Mouse (Mus musculus): ENCODE data around the gene Twf2. TPM values are rescaled to one million over a fixed set of nuclear protein-coding genes. Genes with fewer than 3 reads are reported as not detected.

Twf2 gene
- polyA plus RNA-seq, 1 experiment from 2014 or later = 44.2 TPM

DNA sequence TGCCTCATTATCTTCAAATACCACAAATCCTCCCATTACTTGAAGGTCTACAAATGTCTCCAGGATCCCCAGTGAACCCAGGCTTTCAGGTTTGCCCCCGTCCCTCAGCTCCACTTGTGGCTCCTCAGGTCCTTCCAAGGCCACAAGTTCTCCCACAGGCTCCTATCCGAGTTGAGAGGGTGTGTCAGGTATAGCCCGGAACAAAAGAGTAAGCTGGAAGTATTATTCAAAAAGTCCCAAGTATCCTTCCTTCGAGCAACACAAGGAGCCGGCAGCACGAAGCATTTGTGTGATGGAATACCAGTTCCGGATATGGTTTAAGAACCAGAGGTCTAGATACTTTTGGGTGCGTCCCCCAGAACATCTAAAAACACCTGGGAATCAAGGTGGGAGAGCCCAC, 10.9 kb upstream of the Twf2 start:
- Histone ChIP-seq H3K4me1 (ENCODE audit: control insufficient read depth, insufficient read depth, low read length) (no peaks in the 10 kb centered on the region), H3K36me3 (ENCODE audit: control insufficient read depth, insufficient read depth, low read length) (peaks cover 47% of the 10 kb centered on the region), H3K27ac (ENCODE audit: low read depth, low read length) (no peak overlapping the region), H3K9ac (replicated peaks; ENCODE audit: low read depth, low read length) (no peak overlapping the region), H3K9me3 (ENCODE audit: control insufficient read depth, low read length) (no peaks in the 10 kb centered on the region), H3K4me2 (ENCODE audit: low read depth, low read length) (no peak overlapping the region), H3K27me3 (ENCODE audit: control insufficient read depth, insufficient read depth, low read length) (no peaks in the 10 kb centered on the region), H3K4me3 (ENCODE audit: low read depth, low read length) (no peak overlapping the region)
- WGBS = 96% methylated on average over 8 of the region's 8 CpGs
- no peak for ATAC-seq (ENCODE audit: low read depth)

DNA sequence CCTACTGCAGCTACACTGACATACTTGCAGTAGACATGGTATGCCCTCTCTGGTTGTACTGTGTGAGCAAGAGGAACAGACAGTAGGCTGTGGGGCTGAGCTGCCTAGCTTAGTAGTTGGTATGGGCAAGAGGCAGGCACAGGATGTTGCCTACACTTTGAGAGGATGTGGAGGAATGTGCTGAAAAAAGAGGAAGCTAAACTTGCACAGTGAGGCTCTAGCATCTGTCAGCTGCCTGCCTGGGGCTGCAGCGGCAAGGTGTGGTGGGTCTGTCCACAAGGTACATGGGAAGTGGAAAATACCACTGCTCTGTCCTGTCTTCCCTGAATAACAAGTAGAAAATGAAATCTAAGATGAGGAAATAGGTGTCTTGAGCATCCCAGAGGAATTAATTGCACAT, 9.9 kb upstream of the Twf2 start:
- H3K27ac ChIP-seq (ENCODE audit: low read depth, low read length) = no peak overlapping the region
- no peaks in the 10 kb centered on the region for H3K4me1 ChIP-seq (ENCODE audit: control insufficient read depth, insufficient read depth, low read length)
- H3K36me3 ChIP-seq (ENCODE audit: control insufficient read depth, insufficient read depth, low read length) = peaks cover 38% of the 10 kb centered on the region
- no peak for ATAC-seq (ENCODE audit: low read depth)
- no peaks in the 10 kb centered on the region for H3K27me3 ChIP-seq (ENCODE audit: control insufficient read depth, insufficient read depth, low read length)
- 96% methylated on average over 1 of the region's 1 CpGs for WGBS
- no peak overlapping the region for H3K4me2 ChIP-seq (ENCODE audit: low read depth, low read length)
- H3K9me3 ChIP-seq (ENCODE audit: control insufficient read depth, low read length) = no peaks in the 10 kb centered on the region
- H3K4me3 ChIP-seq (ENCODE audit: low read depth, low read length) = no peak overlapping the region
- H3K9ac ChIP-seq (replicated peaks; ENCODE audit: low read depth, low read length) = no peak overlapping the region

DNA sequence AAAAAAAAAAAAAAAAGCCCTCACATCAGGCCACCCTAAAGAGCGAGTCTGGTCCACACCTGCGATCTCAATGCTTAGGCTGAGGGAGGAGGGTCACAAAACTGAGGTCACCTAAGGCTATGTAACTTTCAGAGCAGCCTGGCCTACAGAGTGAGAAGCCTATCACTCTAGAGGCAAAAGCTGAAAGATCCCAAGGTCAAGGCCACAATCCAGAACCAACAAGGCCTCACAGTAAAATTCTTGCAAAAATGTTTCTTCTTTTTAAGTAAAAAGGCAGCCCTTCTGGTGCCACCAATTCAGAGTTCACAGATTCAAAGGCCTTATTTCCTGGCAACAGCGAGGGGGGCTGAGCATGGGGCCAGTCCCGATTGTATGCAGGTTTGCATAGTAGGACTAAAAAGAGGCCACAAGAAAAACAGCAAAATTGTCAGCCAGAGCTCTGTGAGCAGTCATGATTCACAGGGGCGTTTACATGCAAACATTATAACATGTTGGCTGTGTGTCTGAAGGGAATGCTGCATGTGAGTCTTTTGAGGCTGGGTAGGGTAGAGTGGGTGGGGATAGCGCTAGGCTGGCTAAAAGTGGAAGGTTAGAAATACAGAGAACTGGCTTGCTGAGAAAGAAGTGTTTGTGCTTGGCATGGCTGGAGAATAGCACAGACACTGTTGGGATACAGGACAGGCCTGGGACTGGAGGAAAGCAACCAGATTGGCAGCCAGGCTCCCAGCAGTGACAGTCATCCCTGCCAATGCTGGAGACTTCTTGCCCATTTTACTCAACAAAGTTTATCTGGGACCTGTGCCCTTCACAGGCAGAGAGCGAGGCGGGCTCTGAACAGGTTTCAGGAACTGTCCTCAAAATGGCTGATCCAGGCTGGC, 8.7 kb upstream of the Twf2 start:
- ATAC-seq (ENCODE audit: low read depth) = no peak
- 97% methylated on average over 8 of the region's 8 CpGs for WGBS
- no peaks in the 10 kb centered on the region for H3K9me3 ChIP-seq (ENCODE audit: control insufficient read depth, low read length)
- H3K4me1 ChIP-seq (ENCODE audit: control insufficient read depth, insufficient read depth, low read length) = no peaks in the 10 kb centered on the region
- no peak overlapping the region for H3K9ac ChIP-seq (replicated peaks; ENCODE audit: low read depth, low read length)
- H3K36me3 ChIP-seq (ENCODE audit: control insufficient read depth, insufficient read depth, low read length) = peaks cover 28% of the 10 kb centered on the region
- no peak overlapping the region for H3K4me3 ChIP-seq (ENCODE audit: low read depth, low read length)
- no peak overlapping the region for H3K27ac ChIP-seq (ENCODE audit: low read depth, low read length)
- no peak overlapping the region for H3K4me2 ChIP-seq (ENCODE audit: low read depth, low read length)
- no peaks in the 10 kb centered on the region for H3K27me3 ChIP-seq (ENCODE audit: control insufficient read depth, insufficient read depth, low read length)

DNA sequence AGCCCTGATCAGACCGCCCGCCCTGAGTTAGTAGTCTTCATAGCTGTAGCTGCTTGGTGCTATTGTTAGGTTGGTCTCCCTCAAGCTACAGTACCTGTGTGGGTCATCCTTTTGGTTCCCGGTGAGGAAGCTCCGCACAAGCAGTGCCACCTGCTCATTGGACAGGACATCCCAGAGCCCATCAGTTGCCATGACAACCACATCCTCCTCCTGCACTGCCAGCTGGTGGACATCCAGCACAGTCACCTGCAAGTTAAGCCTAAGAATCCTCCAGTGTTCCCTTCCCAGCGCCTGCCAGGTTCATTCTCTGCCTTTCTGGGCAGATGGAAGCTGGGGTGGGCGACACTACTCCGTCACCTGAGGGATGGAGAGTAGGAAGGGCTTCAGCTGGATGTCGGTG, 7.2 kb upstream of the Twf2 start:
- Histone ChIP-seq H3K4me2 (ENCODE audit: low read depth, low read length) (no peak overlapping the region), H3K4me3 (ENCODE audit: low read depth, low read length) (no peak overlapping the region), H3K9ac (replicated peaks; ENCODE audit: low read depth, low read length) (peak overlapping the region; percentile 16; the same call in 1 of the 2 replicates), H3K36me3 (ENCODE audit: control insufficient read depth, insufficient read depth, low read length) (peaks cover 15% of the 10 kb centered on the region), H3K27me3 (ENCODE audit: control insufficient read depth, insufficient read depth, low read length) (no peaks in the 10 kb centered on the region), H3K4me1 (ENCODE audit: control insufficient read depth, insufficient read depth, low read length) (no peaks in the 10 kb centered on the region), H3K27ac (ENCODE audit: low read depth, low read length) (no peak overlapping the region), H3K9me3 (ENCODE audit: control insufficient read depth, low read length) (no peaks in the 10 kb centered on the region)
- no peak for ATAC-seq (ENCODE audit: low read depth)
- 76% methylated on average over 8 of the region's 8 CpGs for WGBS

DNA sequence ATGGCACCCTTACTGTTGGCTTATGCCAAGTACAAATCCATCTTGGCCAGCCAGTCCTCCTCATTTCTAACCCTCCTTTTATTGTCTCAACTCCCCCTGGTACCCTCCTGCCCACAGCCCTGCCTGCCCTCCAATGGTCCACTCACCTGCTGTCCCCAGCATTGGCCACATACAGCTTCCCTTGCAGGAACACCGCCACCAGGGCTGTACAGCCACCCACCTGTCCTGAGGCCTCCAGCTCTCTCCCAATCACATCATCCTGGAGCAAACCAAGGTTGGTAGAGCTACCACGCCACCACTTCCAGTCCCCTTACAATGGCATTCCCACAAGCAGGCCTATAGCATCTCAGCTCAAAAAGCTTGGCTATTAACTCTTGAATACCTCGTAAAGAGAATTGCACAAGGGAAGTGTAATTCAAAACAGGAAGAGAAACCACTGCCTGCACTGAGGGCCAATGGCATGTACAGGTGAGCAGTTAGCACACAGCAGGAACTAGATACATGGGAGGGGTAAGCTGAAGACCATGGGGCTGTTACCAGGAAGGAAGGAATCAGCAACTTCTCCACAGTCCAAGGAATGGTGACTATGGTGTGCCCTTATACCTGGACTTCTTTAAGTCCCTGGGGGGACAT, 5.7 kb upstream of the Twf2 start:
- no peak for ATAC-seq (ENCODE audit: low read depth)
- Histone ChIP-seq H3K27me3 (ENCODE audit: control insufficient read depth, insufficient read depth, low read length) (no peaks in the 10 kb centered on the region), H3K4me1 (ENCODE audit: control insufficient read depth, insufficient read depth, low read length) (no peaks in the 10 kb centered on the region), H3K9me3 (ENCODE audit: control insufficient read depth, low read length) (no peaks in the 10 kb centered on the region), H3K27ac (ENCODE audit: low read depth, low read length) (no peak overlapping the region), H3K4me2 (ENCODE audit: low read depth, low read length) (no peak overlapping the region), H3K9ac (replicated peaks; ENCODE audit: low read depth, low read length) (no peak overlapping the region), H3K4me3 (ENCODE audit: low read depth, low read length) (no peak overlapping the region), H3K36me3 (ENCODE audit: control insufficient read depth, insufficient read depth, low read length) (peaks cover 3% of the 10 kb centered on the region; the same call in 1 of the 2 replicates)
- WGBS = 69% methylated on average over 3 of the region's 3 CpGs

DNA sequence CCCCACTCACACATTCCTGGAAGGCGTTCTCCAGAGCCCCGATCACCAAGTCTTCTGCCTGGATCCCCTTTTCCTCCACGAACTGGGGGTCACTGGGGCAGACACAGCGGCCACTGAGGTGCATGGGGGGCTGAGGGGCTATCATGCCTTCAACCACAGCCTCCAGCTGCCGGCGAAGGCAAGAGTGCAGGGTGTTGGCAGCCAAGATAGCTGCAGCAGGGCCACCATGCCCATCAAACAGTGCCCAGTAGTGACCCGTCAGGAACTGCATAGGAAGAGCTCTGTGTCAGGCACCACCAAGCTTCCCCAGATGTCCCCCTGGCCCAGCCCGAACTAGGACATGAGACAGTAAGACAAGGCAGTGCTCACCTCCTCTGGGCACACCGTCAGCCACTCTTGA, 5.2 kb upstream of the Twf2 start:
- H3K9ac ChIP-seq (replicated peaks; ENCODE audit: low read depth, low read length) = no peak overlapping the region
- H3K4me3 ChIP-seq (ENCODE audit: low read depth, low read length) = no peak overlapping the region
- no peaks in the 10 kb centered on the region for H3K9me3 ChIP-seq (ENCODE audit: control insufficient read depth, low read length)
- H3K36me3 ChIP-seq (ENCODE audit: control insufficient read depth, insufficient read depth, low read length) = no peaks in the 10 kb centered on the region
- no peaks in the 10 kb centered on the region for H3K27me3 ChIP-seq (ENCODE audit: control insufficient read depth, insufficient read depth, low read length)
- H3K4me2 ChIP-seq (ENCODE audit: low read depth, low read length) = no peak overlapping the region
- ATAC-seq (ENCODE audit: low read depth) = no peak
- no peaks in the 10 kb centered on the region for H3K4me1 ChIP-seq (ENCODE audit: control insufficient read depth, insufficient read depth, low read length)
- no peak overlapping the region for H3K27ac ChIP-seq (ENCODE audit: low read depth, low read length)
- WGBS = 92% methylated on average over 9 of the region's 9 CpGs

DNA sequence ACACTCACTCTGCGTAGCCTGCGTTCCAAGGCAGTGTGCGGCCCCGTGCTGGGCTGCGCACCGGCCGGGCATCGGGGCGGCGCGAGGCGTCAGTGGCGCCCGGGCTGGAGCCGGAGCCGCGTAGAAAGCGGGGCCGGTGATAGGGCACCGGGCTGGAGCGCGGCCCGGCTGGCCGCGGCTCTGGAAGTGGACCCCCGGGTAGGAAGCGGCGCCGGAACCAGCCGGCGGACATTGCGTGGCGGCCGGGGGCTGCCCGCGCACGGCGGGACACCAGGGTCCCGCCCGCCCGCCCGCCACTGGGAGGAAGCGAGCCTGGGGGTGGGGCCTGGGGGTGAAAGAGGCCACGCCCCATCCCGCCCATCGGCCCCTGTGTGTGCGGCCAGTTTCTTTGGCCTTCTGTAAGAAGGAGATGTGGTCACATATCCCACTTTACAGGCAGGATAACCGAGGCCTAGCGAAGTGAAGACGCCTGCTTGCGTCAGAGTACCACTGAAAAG, 3.9 kb upstream of the Twf2 start:
- Histone ChIP-seq H3K36me3 (ENCODE audit: control insufficient read depth, insufficient read depth, low read length) (no peaks in the 10 kb centered on the region), H3K4me3 (ENCODE audit: low read depth, low read length) (peak overlapping the region; percentile 52), H3K9ac (replicated peaks; ENCODE audit: low read depth, low read length) (peak overlapping the region; percentile 66), H3K27ac (ENCODE audit: low read depth, low read length) (no peak overlapping the region), H3K4me1 (ENCODE audit: control insufficient read depth, insufficient read depth, low read length) (peaks cover 5% of the 10 kb centered on the region), H3K27me3 (ENCODE audit: control insufficient read depth, insufficient read depth, low read length) (no peaks in the 10 kb centered on the region), H3K4me2 (ENCODE audit: low read depth, low read length) (peak overlapping the region; percentile 73), H3K9me3 (ENCODE audit: control insufficient read depth, low read length) (no peaks in the 10 kb centered on the region)
- 1% methylated on average over 41 of the region's 51 CpGs for WGBS
- ATAC-seq (ENCODE audit: low read depth) = peak; percentile 36; the same call in 1 of the 2 replicates

DNA sequence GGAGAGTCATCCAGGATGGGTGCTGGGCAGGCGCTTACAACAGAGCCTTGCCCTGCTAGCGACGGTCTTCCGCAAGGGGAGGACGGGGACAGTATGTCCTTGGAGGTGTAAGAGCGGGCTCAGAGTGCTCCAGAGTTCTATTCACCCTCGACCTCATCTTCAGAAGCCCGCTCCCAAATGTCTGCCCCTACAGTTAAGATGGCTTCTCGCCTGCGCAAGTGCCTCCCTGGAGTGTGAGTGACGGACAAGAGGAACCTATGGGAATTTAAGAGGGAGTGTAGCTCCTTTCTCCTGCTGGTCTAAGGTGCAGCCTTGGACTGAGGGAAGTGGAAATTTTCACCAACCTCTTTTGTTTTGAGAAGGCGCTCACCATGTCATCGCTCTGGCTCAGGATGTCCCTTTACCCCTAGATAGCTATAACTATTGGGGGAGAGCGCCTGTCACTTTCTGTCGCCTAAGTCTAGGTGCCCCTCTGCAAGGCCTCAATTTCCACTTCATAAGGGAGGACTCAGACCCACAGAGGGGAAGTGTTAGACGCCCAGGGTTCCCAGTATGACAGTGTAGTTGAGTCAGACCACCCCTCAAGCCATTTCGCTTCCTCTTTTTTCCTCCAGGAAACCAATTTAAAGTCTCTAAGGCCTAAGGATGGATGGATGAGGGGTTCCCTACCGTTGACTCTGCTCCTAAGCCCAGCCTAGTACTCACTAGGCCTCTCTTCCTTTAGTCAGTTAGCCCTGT, 3.2 kb upstream of the Twf2 start, which contains the start of gene Ppm1m:
Ppm1m (minus strand) TSS at position 212 of the 738 bp plus-strand sequence.
- H3K36me3 ChIP-seq (ENCODE audit: control insufficient read depth, insufficient read depth, low read length) = no peaks in the 10 kb centered on the region
- peak within 1 kb of the TSS; percentile 52 for H3K4me3 ChIP-seq (ENCODE audit: low read depth, low read length)
- H3K9ac ChIP-seq (replicated peaks; ENCODE audit: low read depth, low read length) = peak within 1 kb of the TSS; percentile 66
- no peaks in the 10 kb centered on the region for H3K27me3 ChIP-seq (ENCODE audit: control insufficient read depth, insufficient read depth, low read length)
- no peak within 1 kb of the TSS for H3K27ac ChIP-seq (ENCODE audit: low read depth, low read length)
- no peaks in the 10 kb centered on the region for H3K9me3 ChIP-seq (ENCODE audit: control insufficient read depth, low read length)
- no peak for ATAC-seq (ENCODE audit: low read depth)
- 39% methylated on average over 18 of the region's 18 CpGs for WGBS
- peaks cover 12% of the 10 kb centered on the region for H3K4me1 ChIP-seq (ENCODE audit: control insufficient read depth, insufficient read depth, low read length)
- H3K4me2 ChIP-seq (ENCODE audit: low read depth, low read length) = peak within 1 kb of the TSS; percentile 73

All from neural tube, embryonic 14.5 days (tissue).